Mouse (Mus musculus) brain, embryonic 14.5 days (tissue): ENCODE data around the gene 4632433K11Rik.

Experiments used
- CTCF ChIP-seq: fragments of 200-500 bp; IDR thresholded peaks from 2 replicates; pipeline ENCODE4 v1.5.1; 2012; ENCODE audit warnings: inconsistent platforms, mild to moderate bottlenecking, moderate library complexity, borderline replicate concordance; ENCODE audit not compliant: insufficient read depth, insufficient read length; ENCODE audit errors: extremely low read depth
- POLR2A ChIP-seq: fragments of 200-500 bp; IDR thresholded peaks from 2 replicates; pipeline ENCODE4 v1.6.1; 2012; ENCODE audit warnings: mild to moderate bottlenecking, inconsistent platforms, borderline replicate concordance; ENCODE audit not compliant: poor library complexity, insufficient read depth, insufficient read length, severe bottlenecking; ENCODE audit errors: extremely low read depth

- TF ChIP-seq CTCF (no peak), POLR2A (no peak)
Measured at GRCm38 (mm10) chr7:5057804-5058203, 23.9 kb downstream of the 4632433K11Rik start.
